Mouse (Mus musculus) intestine, postnatal 0 days (tissue): Measurements from ENCODE around the gene Lig3. TPM values are rescaled to one million over a fixed set of nuclear protein-coding genes. Genes with fewer than 3 reads are reported as not detected.

Experiments used
- ATAC-seq: fragments of 200-750 bp; cut with Nextera tagmentation; 2 replicates; pipeline ENCODE4 v1.8.0; 2017; ENCODE audit warnings: mild to moderate bottlenecking, moderate TSS enrichment, moderate library complexity
- H3K27ac ChIP-seq: fragments of 300-500 bp; sonication (generic); 2 replicates; pipeline ENCODE4 v1.5.1; 2014; ENCODE audit warnings: mild to moderate bottlenecking, low read depth, low read length, moderate library complexity
- H3K27me3 ChIP-seq: fragments of 300-500 bp; sonication (generic); replicated peaks from 2 replicates; pipeline ENCODE4 v1.6.1; 2014; ENCODE audit warnings: low read length, mixed read lengths; ENCODE audit not compliant: control insufficient read depth, insufficient read depth
- H3K36me3 ChIP-seq: fragments of 300-500 bp; sonication (generic); 2 replicates; pipeline ENCODE4 v1.6.1; 2014; ENCODE audit warnings: mild to moderate bottlenecking, moderate library complexity; ENCODE audit not compliant: control insufficient read depth, insufficient read depth
- H3K4me1 ChIP-seq: fragments of 300-500 bp; sonication (generic); replicated peaks from 2 replicates; pipeline ENCODE4 v1.6.1; 2014; ENCODE audit warnings: antibody characterized with exemption, low read length, mixed read lengths; ENCODE audit not compliant: control insufficient read depth, insufficient read depth
- H3K4me2 ChIP-seq: fragments of 300-500 bp; sonication (generic); replicated peaks from 2 replicates; pipeline ENCODE4 v1.6.1; 2014; ENCODE audit warnings: low read depth, mild to moderate bottlenecking, moderate library complexity
- H3K4me3 ChIP-seq: fragments of 300-500 bp; sonication (generic); 2 replicates; pipeline ENCODE4 v1.5.1; 2014; ENCODE audit warnings: low read depth, low read length
- H3K9ac ChIP-seq: fragments of 300-500 bp; sonication (generic); 2 replicates; pipeline ENCODE4 v1.6.1; 2014; ENCODE audit warnings: mild to moderate bottlenecking, low read depth, low read length
- H3K9me3 ChIP-seq: fragments of 300-500 bp; sonication (generic); 2 replicates; pipeline ENCODE4 v1.6.1; 2016; ENCODE audit warnings: mixed run types; ENCODE audit not compliant: control insufficient read depth
- CTCF ChIP-seq: sonication (generic); IDR thresholded peaks from 2 replicates; pipeline ENCODE4 v1.5.1; 2016; ENCODE audit warnings: low read depth, mild to moderate bottlenecking, control low read depth, antibody characterized with exemption, moderate library complexity
- WGBS: fragments of 180-500 bp; shearing (Covaris S2); extraction: QIAGEN DNeasy Blood & Tissue Kit; methylation state at CpG from one replicate; pipeline ENCODE4 v1.1.7; 2014; 5-methylcytosine and 5-hydroxymethylcytosine counted together
- polyA plus RNA-seq: library from polyadenylated mRNA; unstranded; fragments of >200 nt; fragmentation: Nextera tagmentation; extraction: Ambion mirVana; gene quantifications from 2 replicates; pipeline ENCODE4 v1.2.1, GENCODE M21; 2015

The Lig3 gene
- polyA plus RNA-seq, 1 experiment from 2014 or later, result 9.2 TPM

GRCm38 (mm10) chr11:82835616-82836432 lies 54.9 kb downstream of the Lig3 start:
- H3K9ac ChIP-seq, result no peak overlapping the region
- H3K4me1 ChIP-seq, result no peaks in the 10 kb centered on the region
- no peaks in the 10 kb centered on the region for H3K27me3 ChIP-seq
- ATAC-seq, result no peak
- no peak for TF ChIP-seq CTCF
- H3K27ac ChIP-seq, result no peak overlapping the region
- 69% methylated on average over 11 of the region's 11 CpGs for WGBS
- H3K9me3 ChIP-seq, result no peaks in the 10 kb centered on the region
- H3K4me2 ChIP-seq, result no peak overlapping the region
- no peaks in the 10 kb centered on the region for H3K36me3 ChIP-seq
- H3K4me3 ChIP-seq, result no peak overlapping the region

DNA sequence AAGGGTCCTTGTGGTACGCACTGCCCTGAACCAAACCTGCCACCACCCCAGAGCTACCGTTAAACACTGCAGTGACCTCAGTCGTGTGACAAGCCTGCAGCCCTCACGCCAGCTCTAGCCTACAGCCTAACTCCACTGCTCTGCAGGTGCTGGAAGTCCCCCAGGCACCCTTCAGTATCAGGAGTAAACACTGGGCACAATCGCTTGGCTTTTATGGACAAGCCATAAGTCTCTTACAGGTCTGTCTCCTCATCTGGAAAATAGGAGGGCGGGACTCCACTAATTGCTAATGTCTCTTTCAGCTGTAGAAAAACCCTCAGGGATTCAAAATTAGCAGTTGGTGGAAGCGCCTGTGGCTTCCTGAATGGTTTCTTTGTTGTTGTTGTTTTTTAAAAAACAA lies 56.3 kb downstream of the Lig3 start:
- H3K36me3 ChIP-seq, result no peaks in the 10 kb centered on the region
- WGBS, result 52% methylated on average over 7 of the region's 7 CpGs
- H3K4me1 ChIP-seq, result no peaks in the 10 kb centered on the region
- no peak for TF ChIP-seq CTCF
- no peaks in the 10 kb centered on the region for H3K9me3 ChIP-seq
- H3K27me3 ChIP-seq, result no peaks in the 10 kb centered on the region
- ATAC-seq, result no peak
- H3K9ac ChIP-seq, result no peak overlapping the region
- H3K27ac ChIP-seq, result no peak overlapping the region
- no peak overlapping the region for H3K4me2 ChIP-seq
- no peak overlapping the region for H3K4me3 ChIP-seq

- no peak for ATAC-seq
- no peaks in the 10 kb centered on the region for H3K36me3 ChIP-seq
- no peak overlapping the region for H3K27ac ChIP-seq
- H3K4me1 ChIP-seq, result no peaks in the 10 kb centered on the region
- no peaks in the 10 kb centered on the region for H3K9me3 ChIP-seq
- no peak overlapping the region for H3K4me2 ChIP-seq
- H3K27me3 ChIP-seq, result no peaks in the 10 kb centered on the region
- no peak overlapping the region for H3K4me3 ChIP-seq
- no peak overlapping the region for H3K9ac ChIP-seq
- TF ChIP-seq CTCF, result no peak
- 68% methylated on average over 7 of the region's 7 CpGs for WGBS
Measured at GRCm38 (mm10) chr11:82837848-82838247, 56.9 kb downstream of the Lig3 start.

- ATAC-seq, result no peak
- H3K9me3 ChIP-seq, result no peaks in the 10 kb centered on the region
- no peak overlapping the region for H3K4me3 ChIP-seq
- no peaks in the 10 kb centered on the region for H3K27me3 ChIP-seq
- H3K4me1 ChIP-seq, result no peaks in the 10 kb centered on the region
- H3K27ac ChIP-seq, result no peak overlapping the region
- WGBS, result 55% methylated on average over 5 of the region's 5 CpGs
- no peak overlapping the region for H3K9ac ChIP-seq
- no peak for TF ChIP-seq CTCF
- H3K36me3 ChIP-seq, result no peaks in the 10 kb centered on the region
- no peak overlapping the region for H3K4me2 ChIP-seq
Measured at GRCm38 (mm10) chr11:82838511-82838910, 57.6 kb downstream of the Lig3 start.

GRCm38 (mm10) chr11:82844771-82845414 lies 64.0 kb downstream of the Lig3 start:
- no peak overlapping the region for H3K27ac ChIP-seq
- H3K27me3 ChIP-seq, result no peaks in the 10 kb centered on the region
- H3K9ac ChIP-seq, result no peak overlapping the region
- H3K4me2 ChIP-seq, result no peak overlapping the region; the same call in 1 of the 2 replicates
- H3K9me3 ChIP-seq, result no peaks in the 10 kb centered on the region
- no peaks in the 10 kb centered on the region for H3K4me1 ChIP-seq
- TF ChIP-seq CTCF, result no peak
- no peak overlapping the region for H3K4me3 ChIP-seq
- ATAC-seq, result no peak
- WGBS, result 67% methylated on average over 11 of the region's 11 CpGs
- no peaks in the 10 kb centered on the region for H3K36me3 ChIP-seq

DNA sequence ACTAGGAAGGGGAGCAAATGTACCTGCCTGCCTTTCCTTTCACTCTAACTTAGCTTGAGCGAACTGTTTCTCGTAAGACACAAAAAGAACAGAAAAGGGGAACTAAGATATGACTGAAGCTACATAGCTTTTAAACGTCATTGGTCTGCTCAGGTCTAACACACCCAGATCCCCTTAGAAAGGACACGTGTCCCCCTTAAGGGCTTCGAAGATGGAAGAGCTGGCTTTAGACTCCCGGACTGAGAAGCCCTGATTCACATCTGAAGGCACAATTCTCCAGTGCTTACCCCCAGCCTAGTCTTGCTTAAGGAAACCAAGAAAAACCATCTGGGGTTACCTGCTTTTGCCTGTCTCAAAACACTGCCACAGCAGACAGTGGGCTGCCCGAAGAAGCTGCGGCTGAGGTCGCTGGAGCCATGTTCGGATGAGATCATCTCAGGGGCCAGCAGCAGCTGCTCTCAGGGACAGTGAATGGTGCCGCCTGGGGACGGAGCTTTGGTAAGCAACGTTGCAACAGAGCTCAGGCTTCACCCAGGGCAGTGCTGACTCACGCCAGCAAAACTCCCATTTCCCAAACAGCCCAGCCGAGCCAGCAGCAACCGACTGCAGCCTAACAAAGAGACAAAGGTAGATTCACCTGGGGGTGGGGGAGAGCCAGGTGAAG lies 64.6 kb downstream of the Lig3 start:
- peak; percentile 89 for ATAC-seq
- peak; percentile 62 for TF ChIP-seq CTCF
- Histone ChIP-seq H3K4me2 (peak overlapping the region; percentile 46), H3K27me3 (no peaks in the 10 kb centered on the region), H3K4me3 (no peak overlapping the region), H3K27ac (no peak overlapping the region), H3K36me3 (no peaks in the 10 kb centered on the region), H3K9ac (no peak overlapping the region), H3K4me1 (no peaks in the 10 kb centered on the region), H3K9me3 (no peaks in the 10 kb centered on the region)
- WGBS, result 30% methylated on average over 16 of the region's 16 CpGs
